Mouse (Mus musculus): ENCODE results near the gene Pcp4.

- TF ChIP-seq POLR2A (IDR thresholded peaks at IDR 0.05; ENCODE audit: borderline replicate concordance, insufficient read depth, low read length) (no peak), CTCF (IDR thresholded peaks at IDR 0.05; ENCODE audit: borderline replicate concordance, insufficient read depth, low read depth, low read length) (no peak)
These were observed 25.6 kb upstream of the Pcp4 start for GRCm38 (mm10) chr16:96441826-96442225.

All from cerebellum, adult 2 months (tissue).